Mouse (Mus musculus) embryo, embryonic 10 days (tissue): ENCODE results near the gene Prg2.

ENCODE experiments used
- DNase-seq: peaks from one replicate; pipeline ENCODE4 v3.0.0-alpha.2; 2015; ENCODE audit warnings: low spot score

Prg2 gene

DNA sequence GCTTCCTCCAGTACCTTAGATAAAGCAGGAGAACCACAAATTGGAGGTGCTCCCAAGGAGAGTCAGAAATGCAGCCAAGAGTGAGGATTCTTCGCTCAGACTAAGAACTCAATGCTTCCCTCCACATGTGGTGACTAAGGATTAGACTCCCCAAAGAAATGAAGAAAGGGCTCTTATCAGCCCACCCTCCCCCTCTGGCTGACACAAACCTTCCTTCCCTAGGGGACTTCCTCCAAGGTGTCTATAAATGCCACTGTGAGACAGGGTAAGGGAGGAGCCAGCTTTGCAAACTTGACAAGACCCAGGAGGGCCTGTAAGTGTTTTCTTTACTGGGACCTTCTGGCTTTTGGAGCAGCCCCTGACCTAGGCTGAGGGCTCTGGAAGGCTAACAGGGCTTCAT is at the start of gene Prg2:
Gene Prg2, plus strand, starts transcription at position 274 of the 400 bp plus-strand sequence.
- no peak for DNase-seq

- no peak for DNase-seq
These were observed 46.1 kb upstream of the Prg2 start for GRCm38 (mm10) chr2:84933992-84934648.

DNA sequence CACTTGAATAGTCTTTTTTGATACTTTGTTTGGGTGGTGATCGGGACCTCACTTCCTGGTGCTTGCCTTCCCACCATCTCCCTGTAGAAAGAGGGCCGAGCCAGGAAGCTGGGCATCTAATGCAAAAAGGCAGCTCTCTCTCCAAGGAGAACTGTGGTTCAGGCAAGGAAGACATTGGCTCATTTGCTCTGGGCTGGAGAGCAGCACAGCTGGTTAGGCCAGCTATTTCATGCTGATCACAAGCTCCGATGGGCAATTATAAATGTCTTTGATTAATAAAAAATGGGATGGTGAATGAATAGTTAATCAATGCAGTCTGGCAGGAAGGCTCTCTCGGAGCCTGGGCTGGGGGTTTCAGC is 45.6 kb upstream of the Prg2 start:
- no peak for DNase-seq

DNA sequence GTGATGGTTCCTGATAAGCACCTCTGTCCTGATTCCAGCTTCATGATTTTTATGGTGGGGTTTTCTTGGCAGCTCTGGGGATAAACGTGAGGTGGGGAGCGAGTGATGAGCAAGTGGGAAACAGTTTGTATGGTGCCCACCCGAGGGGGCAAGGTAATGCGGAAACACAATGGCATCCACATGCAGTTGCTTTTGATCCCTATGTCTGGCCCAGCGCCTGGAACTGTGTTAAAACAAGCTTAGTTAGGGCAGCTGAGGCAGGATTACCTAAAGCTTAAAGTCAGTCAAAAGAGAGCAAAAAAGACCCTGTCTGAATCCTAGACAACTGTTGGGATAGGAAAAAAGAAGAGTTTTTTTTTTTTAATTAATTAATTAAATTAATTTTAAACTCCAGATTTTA is 45.2 kb upstream of the Prg2 start:
- DNase-seq, result no peak

DNA sequence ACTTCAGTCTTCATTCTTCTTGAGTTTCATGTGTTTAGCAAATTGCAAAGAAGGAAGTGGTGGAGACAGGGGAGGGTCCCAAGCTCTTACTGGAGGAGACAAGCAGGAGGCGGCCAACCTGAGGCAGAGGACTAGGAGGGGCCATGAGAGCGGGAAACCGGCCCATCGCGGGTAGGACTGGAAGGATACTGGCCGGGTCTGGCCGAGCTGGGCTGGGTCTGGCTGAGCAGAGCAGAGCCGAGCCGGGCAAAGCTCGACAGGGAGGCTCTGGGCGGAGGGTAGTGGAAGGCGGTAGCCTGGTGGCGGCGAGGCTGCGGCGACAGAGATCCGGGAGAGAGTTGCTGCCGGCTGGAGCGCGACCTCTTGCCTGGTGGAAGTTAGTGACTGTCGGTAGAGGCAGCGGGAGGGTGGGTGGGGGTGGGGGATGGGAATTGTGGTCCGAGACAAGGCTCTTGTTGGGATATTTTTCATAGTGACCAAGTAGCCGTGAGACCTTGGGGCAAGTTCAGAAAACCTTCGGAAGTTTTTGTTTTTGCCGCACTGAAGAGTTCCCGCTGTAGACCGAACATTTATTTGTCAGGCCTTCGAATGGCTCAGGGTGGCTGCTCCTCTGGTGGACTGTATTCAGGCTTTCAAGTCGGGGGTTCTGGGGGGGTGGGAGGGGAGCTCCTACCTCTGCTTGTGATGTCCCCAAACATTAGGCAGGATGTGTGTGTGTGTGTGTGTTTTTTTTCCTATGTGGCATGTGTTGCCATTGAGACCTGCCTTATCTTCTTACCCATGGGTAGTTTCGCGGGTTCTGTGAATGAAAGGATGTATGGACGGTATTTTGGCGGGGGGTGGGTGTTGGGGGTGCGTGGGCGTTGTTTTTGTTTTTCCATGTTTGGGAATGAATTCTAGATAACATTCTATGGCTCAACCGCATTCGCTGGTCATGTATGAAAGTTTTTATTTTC is 43.5 kb upstream of the Prg2 start, which contains the start of gene Slc43a3:
Gene Slc43a3, plus strand, starts transcription at position 106 of the 956 bp plus-strand sequence.
- DNase-seq, result peak; percentile 85

DNA sequence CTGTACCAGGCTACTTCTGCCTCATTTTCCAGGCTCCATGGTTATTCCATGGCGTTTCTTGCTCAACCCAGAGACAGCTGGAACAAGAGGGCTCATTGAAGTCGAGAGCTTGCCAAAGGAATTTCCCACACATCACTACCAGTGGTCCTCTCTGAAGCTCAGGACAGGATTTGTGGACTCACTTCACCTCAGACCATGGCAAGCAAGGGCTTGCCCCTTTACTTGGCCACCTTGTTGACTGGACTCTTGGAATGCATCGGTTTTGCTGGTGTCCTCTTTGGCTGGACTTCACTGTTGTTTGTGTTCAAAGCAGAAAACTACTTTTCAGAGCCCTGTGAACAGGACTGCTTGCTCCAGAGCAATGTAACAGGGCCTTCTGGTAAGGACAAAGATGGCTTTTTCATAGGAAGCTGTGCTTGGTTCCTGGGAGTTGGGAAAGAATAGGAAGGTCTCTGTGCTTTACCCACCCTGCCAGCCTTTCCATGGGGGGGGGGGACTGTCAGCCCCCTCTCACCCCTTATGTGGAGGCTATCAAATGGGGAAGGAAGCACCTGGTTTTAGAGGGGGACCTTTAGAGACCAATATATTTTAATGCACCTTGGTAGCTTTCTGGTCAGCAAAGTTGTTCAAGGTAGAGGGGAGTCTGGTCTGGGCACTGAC is 42.6 kb upstream of the Prg2 start:
- DNase-seq, result no peak

DNA sequence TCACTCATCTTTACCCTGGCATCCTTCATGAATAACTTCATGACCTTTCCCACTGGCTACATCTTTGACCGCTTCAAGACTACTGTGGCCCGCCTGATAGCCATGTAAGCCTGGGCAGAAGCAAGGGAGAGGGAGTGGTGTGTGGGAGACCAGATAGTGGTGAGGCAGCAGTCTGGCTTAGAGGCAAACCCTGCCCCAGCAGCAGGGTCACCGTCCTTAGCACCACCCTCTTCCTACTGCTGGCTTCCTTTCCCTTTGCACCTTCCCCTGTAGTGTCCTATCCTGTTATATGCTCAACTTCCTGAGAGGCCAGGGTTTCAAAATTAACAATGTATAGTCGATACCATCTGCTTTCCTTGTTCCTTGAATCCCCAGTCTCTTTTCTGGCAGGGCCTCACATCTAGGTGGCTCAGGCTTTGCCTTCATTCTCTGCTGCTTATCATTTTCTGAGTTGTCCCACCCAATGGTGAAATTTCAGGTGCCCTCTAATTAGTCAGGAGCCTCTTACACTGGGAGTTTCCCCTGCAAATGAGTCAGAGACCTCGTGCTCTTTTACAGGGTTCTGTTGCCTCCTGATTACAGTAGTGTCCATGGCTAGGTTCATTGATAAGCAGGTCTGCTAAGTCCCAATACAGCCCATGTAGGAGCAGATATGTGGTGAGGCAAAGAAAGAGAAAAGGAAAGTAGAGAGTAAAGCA is 41.9 kb upstream of the Prg2 start:
- DNase-seq, result peak; percentile 18

DNA sequence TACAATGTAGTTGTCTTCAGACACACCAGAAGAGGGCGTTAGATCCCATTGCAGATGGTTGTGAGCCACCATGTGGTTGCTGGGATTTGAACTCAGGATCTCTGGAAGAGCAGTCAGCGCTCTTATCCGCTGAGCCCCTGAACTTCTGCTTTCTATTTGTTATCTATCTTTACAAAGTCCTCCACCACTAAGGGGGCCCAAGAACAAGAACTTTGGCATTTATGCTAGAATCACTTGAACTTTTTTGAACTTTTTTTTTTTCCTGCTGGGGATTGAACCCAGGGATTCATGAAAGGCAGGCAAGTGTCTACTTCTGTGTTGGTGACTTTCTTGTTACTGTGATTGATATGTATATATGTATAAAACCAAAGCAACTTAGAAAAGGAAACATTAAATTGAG is 41.0 kb upstream of the Prg2 start:
- no peak for DNase-seq

DNA sequence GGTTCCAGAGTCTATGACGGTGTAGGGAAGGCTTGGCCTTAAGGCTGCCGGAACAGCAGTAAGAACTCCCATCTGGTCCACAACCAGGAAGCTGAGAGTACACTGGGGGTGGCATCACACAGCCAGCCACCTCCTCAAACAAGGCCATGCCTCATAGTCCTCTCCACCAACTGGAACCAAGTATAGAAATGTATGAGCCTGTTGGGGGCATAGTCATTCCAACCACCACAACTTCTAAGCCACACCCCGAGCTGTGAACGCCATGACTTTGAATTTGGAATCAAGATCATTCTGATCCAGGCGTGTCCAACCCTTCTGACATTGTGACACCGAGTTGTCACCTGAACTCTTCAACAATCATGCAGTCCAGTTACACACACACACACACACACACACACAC is 40.5 kb upstream of the Prg2 start:
- DNase-seq, result no peak

GRCm38 (mm10) chr2:84941332-84941731 is 38.9 kb upstream of the Prg2 start:
- DNase-seq, result no peak

DNA sequence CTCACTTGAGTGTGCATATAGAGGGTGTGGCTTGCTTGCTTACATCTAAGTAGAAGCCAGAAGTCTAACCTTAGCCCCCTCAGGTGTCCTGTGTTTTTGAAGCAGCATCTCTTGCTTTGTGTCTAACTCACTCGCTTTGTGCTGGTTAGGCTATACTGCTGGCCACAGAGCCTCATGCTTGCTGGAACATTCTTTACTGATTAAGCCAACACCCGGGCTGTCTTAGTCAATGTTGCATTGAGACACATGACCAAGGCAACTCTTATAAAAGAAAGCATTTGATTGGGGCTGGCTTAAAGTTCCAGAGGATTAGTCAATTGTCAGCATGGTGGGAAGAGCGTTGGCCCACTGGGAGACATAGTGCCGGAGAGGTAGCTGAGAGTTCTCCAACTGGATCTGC is 38.5 kb upstream of the Prg2 start:
- DNase-seq, result no peak

DNA sequence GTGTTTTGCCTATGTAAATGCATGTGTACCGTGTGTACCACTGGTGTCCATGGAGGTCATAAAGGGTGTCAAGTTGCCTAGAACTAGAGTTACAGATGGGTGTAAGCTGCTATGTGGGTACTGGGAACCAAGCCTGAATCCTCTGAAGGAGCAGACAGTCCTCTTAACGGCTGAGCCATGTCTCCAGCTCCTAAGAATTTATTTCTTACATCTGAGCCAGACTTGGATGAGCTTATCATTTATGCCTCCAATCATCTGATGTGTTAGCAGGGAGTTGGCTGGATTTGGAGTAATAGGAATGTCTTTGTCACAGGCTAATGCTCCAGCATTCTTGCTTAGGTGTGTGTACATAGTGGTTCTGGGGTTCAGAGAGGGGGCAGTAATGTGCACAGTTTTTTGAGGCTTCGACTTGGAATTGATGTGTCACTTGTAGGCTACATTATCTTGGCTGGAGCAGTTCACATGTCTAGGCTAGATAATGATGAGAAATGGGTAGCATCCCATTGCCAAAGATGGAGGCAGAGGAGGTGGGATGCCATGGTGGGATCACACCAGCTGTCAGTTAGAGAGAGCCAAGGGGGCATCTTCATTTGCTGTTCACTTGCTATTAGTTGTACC is 33.0 kb upstream of the Prg2 start:
- no peak for DNase-seq

DNA sequence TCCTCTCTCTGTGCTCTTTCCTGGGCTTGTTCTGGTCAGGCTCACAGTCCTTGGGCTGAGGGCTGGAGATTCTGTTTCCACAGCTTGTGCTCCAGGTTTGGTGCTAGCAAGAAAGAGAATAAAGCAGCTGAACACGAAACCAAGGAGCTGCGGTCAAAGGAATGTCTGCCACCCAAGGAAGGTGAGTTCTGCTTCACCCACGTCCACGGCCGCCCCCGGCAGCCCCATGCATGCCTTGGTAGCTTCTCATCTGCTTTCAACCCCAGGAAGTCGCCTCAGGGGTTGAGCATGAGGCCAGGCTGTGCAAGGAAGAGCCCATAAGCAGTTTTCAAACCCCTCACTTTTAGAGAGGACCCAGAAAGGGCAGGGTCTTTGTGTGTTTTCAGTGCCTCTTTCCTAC is 32.0 kb upstream of the Prg2 start:
- DNase-seq, result no peak

DNA sequence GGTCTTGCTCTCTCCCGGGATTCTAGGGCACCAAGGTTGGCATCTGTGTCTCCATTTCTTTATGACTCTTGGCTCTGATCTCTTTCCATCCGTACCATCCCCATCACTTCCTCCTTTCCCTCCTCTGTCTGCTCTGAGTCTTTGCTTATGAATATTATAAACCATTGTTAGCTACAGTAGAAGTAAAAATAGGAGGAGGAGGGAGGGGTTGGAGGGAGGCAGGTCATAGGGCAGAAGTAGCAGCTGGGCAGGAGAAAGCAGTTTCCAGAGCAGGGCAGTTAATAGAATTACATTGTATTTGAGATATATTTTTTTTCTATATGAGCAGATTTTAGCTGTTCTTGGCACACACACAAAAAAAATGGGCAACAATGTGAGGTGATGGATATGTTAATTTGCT is 31.5 kb upstream of the Prg2 start:
- DNase-seq, result no peak

- DNase-seq, result no peak
These were observed 29.2 kb upstream of the Prg2 start for GRCm38 (mm10) chr2:84951027-84951426.

GRCm38 (mm10) chr2:84952251-84952650 is 28.0 kb upstream of the Prg2 start:
- no peak for DNase-seq

DNA sequence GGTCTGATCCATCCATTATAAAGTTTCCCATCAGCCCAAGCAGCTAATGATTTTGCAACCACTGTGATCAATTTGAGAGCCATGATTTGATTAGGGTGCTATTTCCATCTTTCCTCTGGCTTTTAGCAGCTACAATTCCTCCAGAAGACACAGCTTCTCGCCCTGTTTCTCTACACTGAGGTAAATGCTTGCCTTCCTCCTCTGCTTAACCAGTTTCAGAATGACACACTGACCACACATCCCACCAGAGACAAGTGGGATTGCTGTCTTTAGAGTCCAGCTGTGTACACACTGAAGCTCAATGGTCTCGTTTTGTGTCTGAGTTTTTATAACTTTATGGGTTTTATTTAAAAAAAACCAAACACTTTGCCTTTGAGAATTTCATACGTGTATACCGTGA is 27.6 kb upstream of the Prg2 start:
- no peak for DNase-seq

- DNase-seq, result no peak
These were observed 24.8 kb upstream of the Prg2 start for GRCm38 (mm10) chr2:84955435-84955834.

- peak; percentile 40 for DNase-seq
These were observed 24.0 kb upstream of the Prg2 start for GRCm38 (mm10) chr2:84956274-84956673.

- DNase-seq, result no peak
These were observed 21.5 kb upstream of the Prg2 start for GRCm38 (mm10) chr2:84958588-84959264.

DNA sequence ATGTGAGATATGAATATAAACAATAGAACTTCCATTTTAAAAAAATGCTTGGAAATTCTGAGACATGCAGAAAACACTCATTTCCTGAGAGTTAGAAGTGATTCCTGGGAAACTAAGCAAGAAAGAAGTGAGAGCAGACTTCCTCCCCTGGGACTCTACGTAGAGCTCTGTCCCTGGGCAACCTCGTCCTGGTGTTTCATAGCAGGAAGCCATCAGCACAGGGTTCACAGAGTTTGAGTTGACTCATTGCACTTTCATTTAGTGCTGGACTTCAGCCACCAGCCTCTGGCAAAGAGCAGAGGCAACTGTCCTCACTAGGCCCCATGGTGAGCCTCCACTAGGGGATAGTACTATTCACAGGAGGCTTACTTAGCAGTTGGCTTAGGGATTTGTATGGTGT is 19.0 kb upstream of the Prg2 start:
- no peak for DNase-seq
